Mouse (Mus musculus) forebrain, embryonic 11.5 days (tissue): ENCODE measurements around the gene Uvrag. TPM values are rescaled to one million over a fixed set of nuclear protein-coding genes. Genes with fewer than 3 reads are reported as not detected.
"Not testable (repeated sequence)": the region's sequence is repeated elsewhere in the genome, so short reads cannot be mapped to it uniquely, and the experiment has no call there.

Experiments
- ATAC-seq: fragments of 200-750 bp; cut with Nextera tagmentation; replicated peaks from 2 replicates; pipeline ENCODE4 v1.8.0; 2017; ENCODE audit warnings: moderate TSS enrichment; ENCODE audit not compliant: low FRiP score
- DNase-seq: peaks from one replicate; pipeline ENCODE4 v3.0.0-alpha.2; 2017; ENCODE audit warnings: low spot score
- H3K27ac ChIP-seq: fragments of 300-500 bp; sonication (generic); 2 replicates; pipeline ENCODE4 v1.5.1; 2014; ENCODE audit warnings: low read depth, low read length
- H3K27me3 ChIP-seq: fragments of 300-500 bp; sonication (generic); 2 replicates; pipeline ENCODE4 v1.6.1; 2014; ENCODE audit warnings: mild to moderate bottlenecking, low read length, mixed read lengths; ENCODE audit not compliant: control insufficient read depth, insufficient read depth
- H3K36me3 ChIP-seq: fragments of 300-500 bp; sonication (generic); 2 replicates; pipeline ENCODE4 v1.6.1; 2014; ENCODE audit warnings: mild to moderate bottlenecking, low read length, moderate library complexity, mixed read lengths; ENCODE audit not compliant: control insufficient read depth, insufficient read depth
- H3K4me1 ChIP-seq: fragments of 300-500 bp; sonication (generic); replicated peaks from 2 replicates; pipeline ENCODE4 v1.6.1; 2014; ENCODE audit warnings: low read length, mixed read lengths; ENCODE audit not compliant: control insufficient read depth, insufficient read depth
- H3K4me2 ChIP-seq: fragments of 300-500 bp; sonication (generic); 2 replicates; pipeline ENCODE4 v1.6.1; 2014; ENCODE audit warnings: low read depth, mild to moderate bottlenecking, low read length, moderate library complexity, mixed read lengths; ENCODE audit not compliant: severe bottlenecking
- H3K4me3 ChIP-seq: fragments of 300-500 bp; sonication (generic); 2 replicates; pipeline ENCODE4 v1.5.1; 2014; ENCODE audit warnings: low read depth, low read length
- H3K9ac ChIP-seq: fragments of 300-500 bp; sonication (generic); 2 replicates; pipeline ENCODE4 v1.6.1; 2014; ENCODE audit warnings: low read length
- H3K9me3 ChIP-seq: fragments of 300-500 bp; sonication (generic); 2 replicates; pipeline ENCODE4 v1.6.1; 2016; ENCODE audit warnings: low read length, mixed read lengths; ENCODE audit not compliant: control insufficient read depth
- WGBS: fragments of 180-500 bp; shearing (Covaris S2); extraction: QIAGEN DNeasy Blood & Tissue Kit; methylation state at CpG from one replicate; pipeline ENCODE4 v1.1.7; 2014; 5-methylcytosine and 5-hydroxymethylcytosine counted together
- polyA plus RNA-seq: library from polyadenylated mRNA; unstranded; fragments of >200 nt; fragmentation: Nextera tagmentation; extraction: Ambion mirVana; gene quantifications from 2 replicates; pipeline ENCODE4 v1.2.1, GENCODE M21; 2014

Gene Uvrag
- polyA plus RNA-seq, 1 experiment from 2014 or later = 12.2 TPM

DNA sequence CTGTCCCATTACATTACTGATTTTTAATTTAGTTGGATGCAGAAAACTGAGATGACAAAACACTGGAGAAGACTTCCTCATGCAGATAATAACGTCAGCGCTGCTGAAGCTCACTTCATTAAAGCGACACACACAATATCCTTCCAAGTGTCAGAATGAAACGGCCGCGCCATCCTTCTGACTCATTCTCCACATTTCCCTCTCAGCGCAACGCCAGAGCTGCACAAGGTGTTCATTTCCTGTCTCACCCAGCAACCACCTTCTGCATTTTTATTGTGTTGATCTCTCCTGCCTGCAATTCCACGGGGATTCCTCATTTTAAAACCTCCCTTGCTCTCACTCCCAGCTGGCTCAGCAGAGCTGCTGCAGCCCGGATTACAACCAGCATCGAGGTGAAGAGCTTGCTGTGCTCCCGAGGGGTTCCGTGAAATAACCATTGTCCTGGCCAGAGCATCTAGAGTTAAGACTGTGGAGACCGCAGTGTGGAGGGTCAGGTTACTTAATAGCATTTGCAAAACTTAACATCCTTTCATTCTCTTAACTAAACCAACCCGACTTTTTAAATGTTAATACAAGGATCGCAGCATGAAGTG is 172.8 kb downstream of the Uvrag start:
- peak; percentile 48 for DNase-seq
- Histone ChIP-seq H3K9ac (no peak overlapping the region; the same call in 1 of the 2 replicates), H3K9me3 (no peaks in the 10 kb centered on the region), H3K4me1 (0 out of 2 replicates have a peak, but pooled peaks cover 3% of the 10 kb centered on the region), H3K27ac (no peak overlapping the region), H3K36me3 (no peaks in the 10 kb centered on the region), H3K4me2 (peak overlapping the region; percentile 22; the same call in 1 of the 2 replicates), H3K27me3 (no peaks in the 10 kb centered on the region), H3K4me3 (no peak overlapping the region)
- WGBS = 10% methylated on average over 16 of the region's 16 CpGs
- no peak for ATAC-seq

GRCm38 (mm10) chr7:98967672-98968071 is 173.3 kb downstream of the Uvrag start:
- H3K9me3 ChIP-seq = no peaks in the 10 kb centered on the region
- H3K4me2 ChIP-seq = no peak overlapping the region
- WGBS = 46% methylated on average over 7 of the region's 7 CpGs
- ATAC-seq (no peak), DNase-seq (peak; percentile 29)
- H3K36me3 ChIP-seq = no peaks in the 10 kb centered on the region
- H3K27ac ChIP-seq = no peak overlapping the region
- 0 out of 2 replicates have a peak, but pooled peaks cover 3% of the 10 kb centered on the region for H3K4me1 ChIP-seq
- no peak overlapping the region for H3K9ac ChIP-seq
- no peaks in the 10 kb centered on the region for H3K27me3 ChIP-seq
- H3K4me3 ChIP-seq = no peak overlapping the region

DNA sequence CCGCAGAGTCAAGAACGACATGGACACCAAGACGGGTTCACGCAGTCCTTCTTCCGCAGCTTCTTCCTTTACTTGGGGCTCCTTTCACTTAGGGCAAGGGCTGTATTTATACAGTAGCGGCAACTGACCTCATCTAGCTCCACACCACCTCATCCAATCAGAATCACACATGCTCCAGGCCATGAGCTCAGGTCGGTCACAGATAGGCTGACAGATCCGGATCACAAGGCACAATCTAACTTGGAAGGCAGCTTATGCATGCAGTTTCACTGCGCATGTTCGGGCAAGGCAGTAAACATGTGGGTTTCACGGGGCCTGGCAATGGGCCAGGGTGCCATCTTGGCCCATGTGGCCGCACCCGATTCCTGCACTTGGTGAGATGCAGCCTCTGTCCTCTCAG is 177.4 kb downstream of the Uvrag start:
- H3K4me3 ChIP-seq, H3K9me3 ChIP-seq, H3K4me1 ChIP-seq, H3K27me3 ChIP-seq, H3K4me2 ChIP-seq, DNase-seq, H3K36me3 ChIP-seq, H3K9ac ChIP-seq, H3K27ac ChIP-seq, ATAC-seq: not testable (repeated sequence)
- WGBS = 95% methylated on average over 13 of the region's 13 CpGs

GRCm38 (mm10) chr7:98962547-98963311 is 178.2 kb downstream of the Uvrag start:
- H3K27me3 ChIP-seq = no peaks in the 10 kb centered on the region
- DNase-seq = peak; percentile 81
- H3K4me3 ChIP-seq = no peak overlapping the region
- H3K4me2 ChIP-seq = no peak overlapping the region
- peak; percentile 63; the same call in 1 of the 2 replicates for ATAC-seq
- 44% methylated on average over 13 of the region's 13 CpGs for WGBS
- no peaks in the 10 kb centered on the region for H3K9me3 ChIP-seq
- no peaks in the 10 kb centered on the region for H3K36me3 ChIP-seq
- no peaks in the 10 kb centered on the region; the same call in 1 of the 2 replicates for H3K4me1 ChIP-seq
- no peak overlapping the region for H3K27ac ChIP-seq
- no peak overlapping the region for H3K9ac ChIP-seq

DNA sequence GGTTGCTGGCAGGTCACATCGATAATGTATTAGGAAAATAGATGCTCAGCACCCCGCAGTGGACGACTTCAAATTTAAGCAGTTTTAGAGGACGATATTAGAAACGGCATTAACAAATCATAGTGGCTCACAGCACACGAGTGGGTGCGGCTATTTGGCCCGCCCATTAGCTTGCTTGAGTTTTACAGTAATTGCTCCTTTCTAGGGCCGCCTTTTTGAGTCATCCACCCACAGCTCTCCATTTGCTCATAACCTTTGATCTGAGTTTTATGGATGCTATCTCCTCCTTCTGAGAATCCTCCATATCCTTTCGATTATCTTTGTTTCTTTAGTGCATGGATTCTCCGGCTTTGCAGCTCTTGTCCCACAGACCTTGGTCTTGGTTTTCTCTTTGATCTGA is 178.9 kb downstream of the Uvrag start:
- Histone ChIP-seq H3K9ac (no peak overlapping the region), H3K9me3 (no peaks in the 10 kb centered on the region), H3K4me1 (no peaks in the 10 kb centered on the region; the same call in 1 of the 2 replicates), H3K27ac (no peak overlapping the region), H3K4me2 (no peak overlapping the region), H3K36me3 (no peaks in the 10 kb centered on the region), H3K27me3 (no peaks in the 10 kb centered on the region), H3K4me3 (no peak overlapping the region)
- WGBS = 85% methylated on average over 11 of the region's 11 CpGs
- ATAC-seq (no peak), DNase-seq (no peak)

GRCm38 (mm10) chr7:98960274-98960673 is 180.7 kb downstream of the Uvrag start:
- H3K4me3 ChIP-seq = no peak overlapping the region
- ATAC-seq = no peak
- no peak overlapping the region for H3K9ac ChIP-seq
- no peak overlapping the region for H3K4me2 ChIP-seq
- no peaks in the 10 kb centered on the region; the same call in 1 of the 2 replicates for H3K4me1 ChIP-seq
- 89% methylated on average over 8 of the region's 8 CpGs for WGBS
- no peaks in the 10 kb centered on the region for H3K27me3 ChIP-seq
- no peaks in the 10 kb centered on the region for H3K9me3 ChIP-seq
- no peak for DNase-seq
- no peaks in the 10 kb centered on the region for H3K36me3 ChIP-seq
- no peak overlapping the region for H3K27ac ChIP-seq

GRCm38 (mm10) chr7:98959246-98959645 is 181.7 kb downstream of the Uvrag start:
- no peaks in the 10 kb centered on the region for H3K27me3 ChIP-seq
- DNase-seq (no peak), ATAC-seq (no peak)
- no peak overlapping the region for H3K4me3 ChIP-seq
- 91% methylated on average over 5 of the region's 5 CpGs for WGBS
- H3K9ac ChIP-seq = no peak overlapping the region
- no peak overlapping the region for H3K4me2 ChIP-seq
- H3K36me3 ChIP-seq = no peaks in the 10 kb centered on the region
- H3K9me3 ChIP-seq = no peaks in the 10 kb centered on the region
- no peak overlapping the region for H3K27ac ChIP-seq
- H3K4me1 ChIP-seq = no peaks in the 10 kb centered on the region; the same call in 1 of the 2 replicates

DNA sequence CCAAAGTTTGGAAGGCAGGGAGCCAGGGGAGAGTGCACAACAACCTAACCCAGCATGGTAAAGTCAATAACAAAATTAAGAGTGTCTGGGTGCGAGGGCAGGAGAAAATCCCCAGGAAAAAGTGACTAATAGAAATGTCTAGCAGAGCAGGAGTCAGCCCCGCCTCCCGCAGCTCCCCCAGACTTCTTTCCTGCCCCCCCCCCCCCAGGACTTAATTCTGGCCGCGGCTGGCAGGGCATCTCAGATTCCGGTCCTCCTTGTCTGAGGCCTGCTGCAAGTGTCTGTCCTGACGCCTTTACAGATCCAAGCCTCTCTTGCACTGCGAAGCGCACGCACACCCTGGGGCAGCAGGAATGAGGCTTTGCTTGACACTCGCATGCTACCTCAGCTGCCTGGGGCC is 182.8 kb downstream of the Uvrag start:
- H3K9me3 ChIP-seq = no peaks in the 10 kb centered on the region
- H3K27ac ChIP-seq = no peak overlapping the region
- 22% methylated on average over 11 of the region's 11 CpGs for WGBS
- H3K4me3 ChIP-seq = no peak overlapping the region
- H3K4me2 ChIP-seq = no peak overlapping the region
- H3K9ac ChIP-seq = no peak overlapping the region
- H3K36me3 ChIP-seq = no peaks in the 10 kb centered on the region
- ATAC-seq (no peak), DNase-seq (peak; percentile 49)
- H3K4me1 ChIP-seq = no peaks in the 10 kb centered on the region; the same call in 1 of the 2 replicates
- no peaks in the 10 kb centered on the region for H3K27me3 ChIP-seq
